Mouse (Mus musculus) intestine, embryonic 16.5 days (tissue): ENCODE data around the gene Txndc2. TPM values are rescaled to one million over a fixed set of nuclear protein-coding genes. Genes with fewer than 3 reads are reported as not detected.

Experiments used
- ATAC-seq: fragments of 200-750 bp; cut with Nextera tagmentation; 2 replicates; pipeline ENCODE4 v1.8.0; 2017; ENCODE audit warnings: moderate TSS enrichment, moderate library complexity
- H3K27ac ChIP-seq: fragments of 300-500 bp; sonication (generic); 2 replicates; pipeline ENCODE4 v1.5.1; 2014; ENCODE audit warnings: mild to moderate bottlenecking, low read length
- H3K27me3 ChIP-seq: fragments of 300-500 bp; sonication (generic); replicated peaks from 2 replicates; pipeline ENCODE4 v1.6.1; 2014; ENCODE audit warnings: low read length, control low read depth, mixed read lengths; ENCODE audit not compliant: control insufficient read depth, insufficient read depth
- H3K36me3 ChIP-seq: fragments of 300-500 bp; sonication (generic); 2 replicates; pipeline ENCODE4 v1.6.1; 2014; ENCODE audit warnings: low read length, control low read depth; ENCODE audit not compliant: control insufficient read depth, insufficient read depth
- H3K4me1 ChIP-seq: fragments of 300-500 bp; sonication (generic); 2 replicates; pipeline ENCODE4 v1.6.1; 2014; ENCODE audit warnings: low read length, control low read depth, mixed read lengths; ENCODE audit not compliant: control insufficient read depth, insufficient read depth
- H3K4me2 ChIP-seq: fragments of 300-500 bp; sonication (generic); 2 replicates; pipeline ENCODE4 v1.6.1; 2014; ENCODE audit warnings: low read depth, low read length, control low read depth
- H3K4me3 ChIP-seq: fragments of 300-500 bp; sonication (generic); 2 replicates; pipeline ENCODE4 v1.5.1; 2014; ENCODE audit warnings: mild to moderate bottlenecking, low read length
- H3K9ac ChIP-seq: fragments of 300-500 bp; sonication (generic); 2 replicates; pipeline ENCODE4 v1.6.1; 2014; ENCODE audit warnings: low read depth, low read length
- H3K9me3 ChIP-seq: fragments of 300-500 bp; sonication (generic); 2 replicates; pipeline ENCODE4 v1.6.1; 2016; ENCODE audit warnings: low read length, control low read depth; ENCODE audit not compliant: control insufficient read depth
- WGBS: fragments of 180-500 bp; shearing (Covaris S2); extraction: QIAGEN DNeasy Blood & Tissue Kit; methylation state at CpG from one replicate; pipeline ENCODE4 v1.1.7; 2014; 5-methylcytosine and 5-hydroxymethylcytosine counted together
- polyA plus RNA-seq: library from polyadenylated mRNA; unstranded; fragments of >200 nt; fragmentation: Nextera tagmentation; extraction: Ambion mirVana; gene quantifications from 2 replicates; pipeline ENCODE4 v1.2.1, GENCODE M21; 2015

The Txndc2 gene
- polyA plus RNA-seq, 1 experiment from 2014 or later = not detected

- Histone ChIP-seq H3K4me3 (no peak overlapping the region), H3K27me3 (no peaks in the 10 kb centered on the region), H3K36me3 (no peaks in the 10 kb centered on the region), H3K4me1 (peaks cover 3% of the 10 kb centered on the region; the same call in 1 of the 2 replicates), H3K9me3 (no peaks in the 10 kb centered on the region), H3K9ac (no peak overlapping the region), H3K4me2 (no peak overlapping the region), H3K27ac (no peak overlapping the region)
- ATAC-seq = peak; percentile 81; the same call in 1 of the 2 replicates
Measured at GRCm38 (mm10) chr17:65623130-65623529, 18.8 kb downstream of the Txndc2 start.

GRCm38 (mm10) chr17:65618431-65618830 lies 23.5 kb downstream of the Txndc2 start:
- 81% methylated on average over 2 of the region's 2 CpGs for WGBS
- Histone ChIP-seq H3K36me3 (no peaks in the 10 kb centered on the region), H3K4me1 (peaks cover 9% of the 10 kb centered on the region; the same call in 1 of the 2 replicates), H3K27me3 (no peaks in the 10 kb centered on the region), H3K9ac (no peak overlapping the region), H3K9me3 (no peaks in the 10 kb centered on the region), H3K4me2 (no peak overlapping the region), H3K4me3 (no peak overlapping the region), H3K27ac (no peak overlapping the region)
- ATAC-seq = no peak

- 49% methylated on average over 3 of the region's 3 CpGs for WGBS
- peaks cover 16% of the 10 kb centered on the region for H3K4me1 ChIP-seq
- H3K9me3 ChIP-seq = no peaks in the 10 kb centered on the region
- H3K4me3 ChIP-seq = no peak overlapping the region
- H3K9ac ChIP-seq = no peak overlapping the region
- H3K27ac ChIP-seq = no peak overlapping the region
- H3K27me3 ChIP-seq = no peaks in the 10 kb centered on the region
- ATAC-seq = no peak
- H3K4me2 ChIP-seq = no peak overlapping the region
- no peaks in the 10 kb centered on the region for H3K36me3 ChIP-seq
Measured at GRCm38 (mm10) chr17:65615678-65616077, 26.3 kb downstream of the Txndc2 start.

- Histone ChIP-seq H3K27me3 (no peaks in the 10 kb centered on the region), H3K9ac (peak overlapping the region; percentile 99), H3K4me3 (peak overlapping the region; percentile 96), H3K4me2 (peak overlapping the region; percentile 70), H3K4me1 (peaks cover 21% of the 10 kb centered on the region), H3K9me3 (no peaks in the 10 kb centered on the region), H3K36me3 (no peaks in the 10 kb centered on the region), H3K27ac (peak overlapping the region; percentile 99)
- WGBS = 1% methylated on average over 9 of the region's 9 CpGs
- no peak for ATAC-seq
Measured at GRCm38 (mm10) chr17:65614431-65614830, 27.5 kb downstream of the Txndc2 start.

- H3K9ac ChIP-seq = peak within 1 kb of the TSS; percentile 99
- no peaks in the 10 kb centered on the region for H3K36me3 ChIP-seq
- H3K4me3 ChIP-seq = peak within 1 kb of the TSS; percentile 96
- H3K9me3 ChIP-seq = no peaks in the 10 kb centered on the region
- WGBS = under 1% methylated on average over 82 of the region's 85 CpGs
- ATAC-seq = peak; percentile 94
- peaks cover 26% of the 10 kb centered on the region for H3K4me1 ChIP-seq
- peak within 1 kb of the TSS; percentile 70 for H3K4me2 ChIP-seq
- H3K27me3 ChIP-seq = no peaks in the 10 kb centered on the region
- H3K27ac ChIP-seq = peak within 1 kb of the TSS; percentile 99
Measured at GRCm38 (mm10) chr17:65613463-65614412, 28.2 kb downstream of the Txndc2 start, which contains the start of gene Vapa. Gene Vapa, minus strand, starts transcription at chr17:65613555.

- H3K4me2 ChIP-seq = no peak overlapping the region
- H3K9ac ChIP-seq = peak overlapping the region; percentile 99
- H3K27ac ChIP-seq = peak overlapping the region; percentile 99
- no peaks in the 10 kb centered on the region for H3K36me3 ChIP-seq
- H3K4me1 ChIP-seq = peaks cover 25% of the 10 kb centered on the region
- no peaks in the 10 kb centered on the region for H3K27me3 ChIP-seq
- WGBS = under 1% methylated on average over 42 of the region's 42 CpGs
- peak; percentile 47 for ATAC-seq
- no peaks in the 10 kb centered on the region for H3K9me3 ChIP-seq
- H3K4me3 ChIP-seq = peak overlapping the region; percentile 96
Measured at GRCm38 (mm10) chr17:65613142-65613462, 28.9 kb downstream of the Txndc2 start.

GRCm38 (mm10) chr17:65612391-65613141 lies 29.4 kb downstream of the Txndc2 start:
- H3K27me3 ChIP-seq = no peaks in the 10 kb centered on the region
- H3K4me3 ChIP-seq = peak overlapping the region; percentile 96
- WGBS = under 1% methylated on average over 63 of the region's 91 CpGs
- no peaks in the 10 kb centered on the region for H3K9me3 ChIP-seq
- ATAC-seq = peak; percentile 26
- H3K9ac ChIP-seq = peak overlapping the region; percentile 99
- peak overlapping the region; percentile 99 for H3K27ac ChIP-seq
- peaks cover 28% of the 10 kb centered on the region for H3K4me1 ChIP-seq
- no peaks in the 10 kb centered on the region for H3K36me3 ChIP-seq
- H3K4me2 ChIP-seq = peak overlapping the region; percentile 65

- no peak for ATAC-seq
- peaks cover 30% of the 10 kb centered on the region for H3K4me1 ChIP-seq
- 4% methylated on average over 4 of the region's 4 CpGs for WGBS
- H3K4me2 ChIP-seq = peak overlapping the region; percentile 65
- H3K4me3 ChIP-seq = peak overlapping the region; percentile 96
- H3K27me3 ChIP-seq = no peaks in the 10 kb centered on the region
- no peaks in the 10 kb centered on the region for H3K9me3 ChIP-seq
- no peaks in the 10 kb centered on the region for H3K36me3 ChIP-seq
- peak overlapping the region; percentile 99; the same call in 1 of the 2 replicates for H3K9ac ChIP-seq
- H3K27ac ChIP-seq = no peak overlapping the region
Measured at GRCm38 (mm10) chr17:65611721-65612120, 30.2 kb downstream of the Txndc2 start.

GRCm38 (mm10) chr17:65608743-65609142 lies 33.2 kb downstream of the Txndc2 start:
- Histone ChIP-seq H3K27me3 (no peaks in the 10 kb centered on the region), H3K4me1 (peaks cover 34% of the 10 kb centered on the region), H3K4me2 (no peak overlapping the region), H3K36me3 (no peaks in the 10 kb centered on the region), H3K9me3 (no peaks in the 10 kb centered on the region), H3K4me3 (no peak overlapping the region), H3K9ac (no peak overlapping the region), H3K27ac (no peak overlapping the region)
- WGBS = 62% methylated on average over 5 of the region's 5 CpGs
- ATAC-seq = no peak
